Mouse (Mus musculus) CH12.LX (cell line): ENCODE results near the gene Cryaa.
A peak's percentile ranks its signal among the peaks of the same experiment; 100 is the strongest.

Experiments
- CHD2 ChIP-seq: IDR thresholded peaks from 2 replicates; pipeline ENCODE4 v1.6.1; 2011; ENCODE audit warnings: low read length, improper control_type of control experiment
- CTCF ChIP-seq, 2 experiments: IDR thresholded peaks in 1 of 2; conservative IDR thresholded peaks in 1 of 2; 2 replicates each; pipeline ENCODE4 v1.5.1; 2011 to 2012; ENCODE audit warnings: low read depth in 2 of 2, low read length in 2 of 2, improper control_type of control experiment in 1 of 2, inconsistent platforms in 1 of 2, mild to moderate bottlenecking in 1 of 2, moderate library complexity in 1 of 2
- EP300 ChIP-seq: IDR thresholded peaks from 2 replicates; pipeline ENCODE4 v1.6.1; 2011; ENCODE audit warnings: low read length, improper control_type of control experiment
- ETS1 ChIP-seq: conservative IDR thresholded peaks from 2 replicates; pipeline ENCODE4 v1.6.1; 2012; ENCODE audit warnings: low read depth, mild to moderate bottlenecking, inconsistent platforms, low read length, improper control_type of control experiment, moderate library complexity
- HCFC1 ChIP-seq: IDR thresholded peaks from 2 replicates; pipeline ENCODE4 v1.6.1; 2012; ENCODE audit warnings: low read depth, mild to moderate bottlenecking, inconsistent platforms, low read length, improper control_type of control experiment
- JUND ChIP-seq: conservative IDR thresholded peaks from 2 replicates; pipeline ENCODE4 v1.6.1; 2011; ENCODE audit warnings: low read depth, low read length, improper control_type of control experiment
- KAT2A ChIP-seq: IDR thresholded peaks from 2 replicates; pipeline ENCODE4 v1.6.1; 2012; ENCODE audit warnings: low read length, improper control_type of control experiment, inconsistent platforms; ENCODE audit not compliant: insufficient replicate concordance
- MAX ChIP-seq: IDR thresholded peaks from 2 replicates; pipeline ENCODE4 v1.6.1; 2011; ENCODE audit warnings: low read length, improper control_type of control experiment
- NELFE ChIP-seq: IDR thresholded peaks from 2 replicates; pipeline ENCODE4 v1.6.1; 2011; ENCODE audit warnings: low read depth, low read length, improper control_type of control experiment
- NRF1 ChIP-seq: IDR thresholded peaks from 2 replicates; pipeline ENCODE4 v1.6.1; 2014; ENCODE audit warnings: low read depth, mild to moderate bottlenecking, inconsistent platforms, low read length, improper control_type of control experiment, moderate library complexity
- POLR2A ChIP-seq: IDR thresholded peaks from 2 replicates; pipeline ENCODE4 v1.6.1; 2011; ENCODE audit warnings: low read depth, mild to moderate bottlenecking, improper control_type of control experiment, low read length
- POLR2AphosphoS2 ChIP-seq: IDR thresholded peaks from 2 replicates; pipeline ENCODE4 v1.6.1; 2011; ENCODE audit warnings: low read depth, low read length, improper control_type of control experiment
- RCOR1 ChIP-seq: conservative IDR thresholded peaks from 2 replicates; pipeline ENCODE4 v1.6.1; 2012; ENCODE audit warnings: low read depth, mild to moderate bottlenecking, inconsistent platforms, low read length, improper control_type of control experiment

GRCm38 (mm10) chr17:31658468-31659185, 19.0 kb upstream of the Cryaa start, which contains the start of gene U2af1:
- no peak for TF ChIP-seq JUND
- TF ChIP-seq EP300: no peak
- peak; percentile 62; the same call in 1 of the 2 replicates for TF ChIP-seq KAT2A
- TF ChIP-seq CTCF (conservative IDR thresholded peaks at IDR 0.05 in 1 of 2, IDR thresholded peaks at IDR 0.05 in 1 of 2; ENCODE audit: low read depth in 2 of 2, low read length in 2 of 2): no peak
- TF ChIP-seq ETS1: no peak
- TF ChIP-seq MAX: peak; percentile 84
- peak; percentile 94 for TF ChIP-seq NELFE
- peak; percentile 94 for TF ChIP-seq POLR2A
- TF ChIP-seq NRF1: peak; percentile 94
- TF ChIP-seq POLR2AphosphoS2: 0 out of 2 replicates have a peak, but pooled peaks have one; percentile 65
- peak; percentile 85 for TF ChIP-seq HCFC1
- TF ChIP-seq RCOR1: no peak
- TF ChIP-seq CHD2: no peak
